Mouse (Mus musculus) stomach, postnatal 0 days (tissue): ENCODE measurements around the gene Commd1. TPM values are rescaled to one million over a fixed set of nuclear protein-coding genes. Genes with fewer than 3 reads are reported as not detected.

Experiments used
- ATAC-seq: fragments of 200-750 bp; cut with Nextera tagmentation; 2 replicates; pipeline ENCODE4 v1.8.0; 2017; ENCODE audit not compliant: low FRiP score, low TSS enrichment
- DNase-seq: peaks from one replicate; pipeline ENCODE4 v3.0.0-alpha.2; 2016; ENCODE audit warnings: low spot score
- H3K27ac ChIP-seq: fragments of 300-500 bp; sonication (generic); replicated peaks from 2 replicates; pipeline ENCODE4 v1.5.1; 2014; ENCODE audit warnings: mild to moderate bottlenecking, control low read depth
- H3K27me3 ChIP-seq: fragments of 300-500 bp; sonication (generic); 2 replicates; pipeline ENCODE4 v1.6.1; 2014; ENCODE audit warnings: low read length; ENCODE audit not compliant: control insufficient read depth, insufficient read depth
- H3K36me3 ChIP-seq: fragments of 300-500 bp; sonication (generic); 2 replicates; pipeline ENCODE4 v1.6.1; 2014; ENCODE audit warnings: low read length, mixed read lengths; ENCODE audit not compliant: control insufficient read depth, insufficient read depth
- H3K4me1 ChIP-seq: fragments of 300-500 bp; sonication (generic); replicated peaks from 2 replicates; pipeline ENCODE4 v1.6.1; 2014; ENCODE audit warnings: antibody characterized with exemption; ENCODE audit not compliant: control insufficient read depth, insufficient read depth
- H3K4me2 ChIP-seq: fragments of 300-500 bp; sonication (generic); replicated peaks from 2 replicates; pipeline ENCODE4 v1.6.1; 2014; ENCODE audit warnings: low read depth, mild to moderate bottlenecking, control low read depth, moderate library complexity
- H3K4me3 ChIP-seq: fragments of 300-500 bp; sonication (generic); 2 replicates; pipeline ENCODE4 v1.5.1; 2014; ENCODE audit warnings: low read depth, low read length, control low read depth
- H3K9ac ChIP-seq: fragments of 300-500 bp; sonication (generic); 2 replicates; pipeline ENCODE4 v1.6.1; 2014; ENCODE audit warnings: mild to moderate bottlenecking, low read length, control low read depth, mixed read lengths
- H3K9me3 ChIP-seq: fragments of 300-500 bp; sonication (generic); 2 replicates; pipeline ENCODE4 v1.6.1; 2016; ENCODE audit warnings: low read length; ENCODE audit not compliant: control insufficient read depth
- CTCF ChIP-seq: IDR thresholded peaks from 2 replicates; pipeline ENCODE4 v1.5.1; 2016; ENCODE audit warnings: antibody characterized with exemption, low read depth, mild to moderate bottlenecking, moderate library complexity
- EP300 ChIP-seq: optimal IDR thresholded peaks from 2 replicates; pipeline ENCODE3; 2016; ENCODE audit warnings: antibody characterized with exemption
- WGBS: fragments of 180-500 bp; shearing (Covaris S2); extraction: QIAGEN DNeasy Blood & Tissue Kit; methylation state at CpG from one replicate; pipeline ENCODE4 v1.1.7; 2014; 5-methylcytosine and 5-hydroxymethylcytosine counted together
- polyA plus RNA-seq: library from polyadenylated mRNA; unstranded; fragments of >200 nt; fragmentation: Nextera tagmentation; extraction: Ambion mirVana; gene quantifications from 2 replicates; pipeline ENCODE4 v1.2.1, GENCODE M21; 2015

The Commd1 gene
- polyA plus RNA-seq, 1 experiment from 2014 or later = 269 TPM

- no peaks in the 10 kb centered on the region for H3K9me3 ChIP-seq
- 52% methylated on average over 4 of the region's 4 CpGs for WGBS
- no peaks in the 10 kb centered on the region for H3K36me3 ChIP-seq
- no peak overlapping the region; the same call in 1 of the 2 replicates for H3K27ac ChIP-seq
- no peak for DNase-seq
- H3K4me3 ChIP-seq = peak overlapping the region; percentile 91; the same call in 1 of the 2 replicates
- TF ChIP-seq EP300 = no peak
- TF ChIP-seq CTCF = no peak
- peak overlapping the region; percentile 91; the same call in 1 of the 2 replicates for H3K4me2 ChIP-seq
- no peak overlapping the region for H3K9ac ChIP-seq
- no peaks in the 10 kb centered on the region for H3K4me1 ChIP-seq
- no peaks in the 10 kb centered on the region for H3K27me3 ChIP-seq
- ATAC-seq = no peak
Measured at GRCm38 (mm10) chr11:22861315-22861714, 120.9 kb downstream of the Commd1 start.

- Histone ChIP-seq H3K27ac (peak within 1 kb of the TSS; percentile 97), H3K36me3 (no peaks in the 10 kb centered on the region), H3K9me3 (no peaks in the 10 kb centered on the region), H3K4me3 (peak within 1 kb of the TSS; percentile 91), H3K4me1 (no peaks in the 10 kb centered on the region), H3K9ac (peak within 1 kb of the TSS; percentile 88), H3K4me2 (peak within 1 kb of the TSS; percentile 91), H3K27me3 (no peaks in the 10 kb centered on the region)
- 4% methylated on average over 41 of the region's 41 CpGs for whole genome bisulfite sequencing
- peak; percentile 83 for DNase-seq
- TF ChIP-seq EP300 = peak; percentile 49
- no peak for TF ChIP-seq CTCF
- peak; percentile 63 for ATAC-seq
Measured at GRCm38 (mm10) chr11:22860335-22861227, 121.6 kb downstream of the Commd1 start, which contains the start of gene B3gnt2. TSS of gene B3gnt2 (minus strand) at chr11:22860961.

- Histone ChIP-seq H3K27ac (peak overlapping the region; percentile 97), H3K4me3 (peak overlapping the region; percentile 91), H3K9me3 (no peaks in the 10 kb centered on the region), H3K4me2 (peak overlapping the region; percentile 91), H3K36me3 (no peaks in the 10 kb centered on the region), H3K27me3 (no peaks in the 10 kb centered on the region), H3K9ac (peak overlapping the region; percentile 88), H3K4me1 (no peaks in the 10 kb centered on the region)
- TF ChIP-seq CTCF (peak; percentile 49), EP300 (no peak)
- peak; percentile 95 for DNase-seq
- peak; percentile 92 for ATAC-seq
- under 1% methylated on average over 45 of the region's 55 CpGs for WGBS
Measured at GRCm38 (mm10) chr11:22859633-22860334, 122.4 kb downstream of the Commd1 start.

- Histone ChIP-seq H3K4me2 (peak overlapping the region; percentile 91), H3K27me3 (no peaks in the 10 kb centered on the region), H3K4me3 (peak overlapping the region; percentile 91), H3K9ac (peak overlapping the region; percentile 88), H3K27ac (peak overlapping the region; percentile 97), H3K36me3 (no peaks in the 10 kb centered on the region), H3K9me3 (no peaks in the 10 kb centered on the region), H3K4me1 (no peaks in the 10 kb centered on the region)
- no peak for TF ChIP-seq EP300
- no peak for TF ChIP-seq CTCF
- ATAC-seq = peak; percentile 54; the same call in 1 of the 2 replicates
- WGBS = under 1% methylated on average over 22 of the region's 41 CpGs
- DNase-seq = no peak
Measured at GRCm38 (mm10) chr11:22859301-22859632, 122.9 kb downstream of the Commd1 start.

GRCm38 (mm10) chr11:22858441-22859300 lies 123.5 kb downstream of the Commd1 start:
- 7% methylated on average over 50 of the region's 50 CpGs for WGBS
- peak; percentile 59 for DNase-seq

More at GRCm38 (mm10) chr11:22858441-22859300, 123.5 kb downstream of the Commd1 start:
- TF ChIP-seq CTCF = 0 out of 2 replicates have a peak, but pooled peaks have one; percentile 8
- TF ChIP-seq EP300 = no peak
- Histone ChIP-seq H3K4me1 (no peaks in the 10 kb centered on the region), H3K27me3 (no peaks in the 10 kb centered on the region), H3K9ac (peak overlapping the region; percentile 88), H3K4me2 (peak overlapping the region; percentile 91), H3K4me3 (peak overlapping the region; percentile 91), H3K9me3 (no peaks in the 10 kb centered on the region), H3K36me3 (no peaks in the 10 kb centered on the region), H3K27ac (peak overlapping the region; percentile 97)
- ATAC-seq = peak; percentile 49
